Mouse (Mus musculus) left cerebral cortex, adult 8-10 months (tissue): ENCODE results near the gene Nudcd3. TPM values are rescaled to one million over a fixed set of nuclear protein-coding genes. Genes with fewer than 3 reads are reported as not detected.
"Not testable (repeated sequence)": the region's sequence is repeated elsewhere in the genome, so short reads cannot be mapped to it uniquely, and the experiment has no call there.

ENCODE experiments used
- DNase-seq, 2 experiments: peaks; one replicate each; pipeline ENCODE4 v3.0.0; 2022; ENCODE audit warnings: low spot score in 2 of 2
- total RNA-seq, 4 experiments: library from RNA; stranded (reverse); gene quantifications; 2 replicates each; pipeline ENCODE4 v1.2.4; 2022

Nudcd3 gene
- total RNA-seq, 4 experiments from 2014 or later, result 138 to 154 (median 147) TPM

- DNase-seq, result no peak
These were observed 76.6 kb downstream of the Nudcd3 start for GRCm38 (mm10) chr11:6123605-6124120.

GRCm38 (mm10) chr11:6122631-6123030 is 77.6 kb downstream of the Nudcd3 start:
- DNase-seq, result no peak

- peak; percentile 55 to 88 for DNase-seq
These were observed 79.6 kb downstream of the Nudcd3 start for GRCm38 (mm10) chr11:6120596-6120995.

- DNase-seq, result no peak
These were observed 80.2 kb downstream of the Nudcd3 start for GRCm38 (mm10) chr11:6120001-6120400.

GRCm38 (mm10) chr11:6119312-6119711 is 80.9 kb downstream of the Nudcd3 start:
- DNase-seq, result peak; percentile 54 to 78

- DNase-seq, result peak in 1 of 2 experiments; percentile 41
These were observed 82.3 kb downstream of the Nudcd3 start for GRCm38 (mm10) chr11:6117956-6118355.

GRCm38 (mm10) chr11:6111734-6112484 is 88.3 kb downstream of the Nudcd3 start:
- DNase-seq, result no peak

GRCm38 (mm10) chr11:6109990-6110389 is 90.2 kb downstream of the Nudcd3 start:
- DNase-seq, result no peak

GRCm38 (mm10) chr11:6108296-6108695 is 91.9 kb downstream of the Nudcd3 start:
- no peak for DNase-seq

GRCm38 (mm10) chr11:6107722-6108121 is 92.5 kb downstream of the Nudcd3 start:
- DNase-seq, result no peak

- DNase-seq, result no peak
These were observed 95.5 kb downstream of the Nudcd3 start for GRCm38 (mm10) chr11:6104734-6105133.

- DNase-seq, result not testable (repeated sequence)
These were observed 103.6 kb downstream of the Nudcd3 start for GRCm38 (mm10) chr11:6096637-6097036.

GRCm38 (mm10) chr11:6086991-6087390 is 113.2 kb downstream of the Nudcd3 start:
- DNase-seq, result peak; percentile 55 to 64

- no peak for DNase-seq
These were observed 121.5 kb downstream of the Nudcd3 start for GRCm38 (mm10) chr11:6078737-6079136.

- DNase-seq, result no peak
These were observed 124.6 kb downstream of the Nudcd3 start for GRCm38 (mm10) chr11:6075618-6076066.

GRCm38 (mm10) chr11:6068181-6068957 is 131.8 kb downstream of the Nudcd3 start:
- no peak for DNase-seq

GRCm38 (mm10) chr11:6067160-6067559 is 133.1 kb downstream of the Nudcd3 start:
- DNase-seq, result no peak

GRCm38 (mm10) chr11:6066176-6066575 is 134.0 kb downstream of the Nudcd3 start, which contains the start of gene Camk2b:
Gene Camk2b, minus strand, starts transcription at chr11:6066362.
- no peak for DNase-seq

- peak; percentile 56 to 75 for DNase-seq
These were observed 134.6 kb downstream of the Nudcd3 start for GRCm38 (mm10) chr11:6065551-6066121.

- no peak for DNase-seq
These were observed 135.1 kb downstream of the Nudcd3 start for GRCm38 (mm10) chr11:6065046-6065521.

GRCm38 (mm10) chr11:6064215-6065045 is 135.8 kb downstream of the Nudcd3 start:
- DNase-seq, result peak in 1 of 2 experiments; percentile 54
